In genomic region chr11:117654380-117654924, GRCm38 (mm10) we compare ENCODE assay signal across 8 mouse cellular contexts. TPM values are rescaled to one million over a fixed set of nuclear protein-coding genes. Genes with fewer than 3 reads are reported as not detected.
DNase-seq lines count a peak whose midpoint lies in the region; ATAC-seq lines count a peak whose summit lies in the region.

No protein-coding gene starts in this region.

- no peaks in the 10 kb centered on the region for H3K36me3 ChIP-seq in intestine, embryonic 14.5 days (ENCODE audit: control insufficient read depth, insufficient read depth, low read length)

- no peaks in the 10 kb centered on the region for H3K27me3 ChIP-seq in intestine, embryonic 14.5 days (replicated peaks; ENCODE audit: control insufficient read depth, insufficient read depth, low read length)

- H3K9ac ChIP-seq in intestine, embryonic 14.5 days (ENCODE audit: low read length), result peak overlapping the region; percentile 94

- intact Hi-C loops in left cerebral cortex, postnatal 14 days (cut with DNase I), result loop anchor here (5.0 kb wide), 3 partner anchors 172 to 262 kb away; partner anchors contain the start of gene Gm11733

- peak overlapping the region; percentile 96 for H3K27ac ChIP-seq in intestine, embryonic 14.5 days (ENCODE audit: low read depth)

- H3K4me3 ChIP-seq in intestine, embryonic 14.5 days (ENCODE audit: low read depth, low read length), result peak overlapping the region; percentile 68

- no peaks in the 10 kb centered on the region for H3K9me3 ChIP-seq in intestine, embryonic 14.5 days (ENCODE audit: control insufficient read depth, low read length)

- H3K4me2 ChIP-seq in intestine, embryonic 14.5 days (ENCODE audit: low read length), result peak overlapping the region; percentile 78

- H3K4me1 ChIP-seq in intestine, embryonic 14.5 days (replicated peaks; ENCODE audit: control insufficient read depth, insufficient read depth, low read length), result peaks cover 37% of the 10 kb centered on the region

- WGBS in intestine, embryonic 14.5 days, result under 1% methylated on average over 47 of the region's 71 CpGs

- ATAC-seq in intestine, embryonic 14.5 days (replicated peaks; ENCODE audit: low FRiP score, low TSS enrichment, low read depth), result peak; percentile 94

- DNase-seq in adrenal gland, adult 18-20 months (ENCODE audit: low spot score in 2 of 2), result peak; percentile 96 to 98
- peak; percentile 100 for DNase-seq in embryo, embryonic 11 days
- DNase-seq in gastrocnemius, postnatal 25 days, result peak; percentile 100
- DNase-seq in intestine, embryonic 14.5 days (ENCODE audit: low spot score), result peak; percentile 96
- peak; percentile 100 for DNase-seq in left cerebral cortex, postnatal 14 days (ENCODE audit: low spot score in 2 of 2)
- peak; percentile 100 for DNase-seq in mesoderm, embryonic 11.5 days (ENCODE audit: low read depth, low spot score)
- DNase-seq in right cerebral cortex, postnatal 36 days (ENCODE audit: low spot score in 2 of 2), result peak; percentile 100
- peak; percentile 99 for DNase-seq in yolk sac, embryonic 10.5 days (ENCODE audit: low spot score)

RNA-seq across cellular contexts. Expression of gene Tnrc6c, which starts 0.4 kb away (rescaled TPM):
- total RNA-seq in adrenal gland, adult 18-20 months (2021), result 10 to 100 TPM; 20.4 to 24.5 TPM
- 10 to 100 TPM; 17.2 to 18.2 TPM for total RNA-seq in gastrocnemius, postnatal 25 days (2021)
- polyA plus RNA-seq in intestine, embryonic 14.5 days (2014; fragmentation: Nextera tagmentation; extraction: Ambion mirVana), result 12.6 and 13.8 TPM in 2 replicates
- total RNA-seq in left cerebral cortex, postnatal 14 days (2021), result 10 to 100 TPM; 56.5 to 57.5 TPM

Comparison
In these comparisons a context has a peak if more than half of its experiments do, and no peak if none do; other contexts are left out.
1. Peak in every context shown above with its lines: DNase-seq, ATAC-seq, H3K4me3 ChIP-seq and H3K27ac ChIP-seq.